Mouse (Mus musculus) embryo, embryonic 11 days (tissue): ENCODE results near the gene Pappa2.

Experiments used
- DNase-seq: peaks from one replicate; pipeline ENCODE4 v3.0.0-alpha.2; 2015

Gene Pappa2

GRCm38 (mm10) chr1:158897339-158897738, 83.0 kb downstream of the Pappa2 start:
- DNase-seq = no peak

GRCm38 (mm10) chr1:158894441-158894840, 85.8 kb downstream of the Pappa2 start:
- no peak for DNase-seq

DNA sequence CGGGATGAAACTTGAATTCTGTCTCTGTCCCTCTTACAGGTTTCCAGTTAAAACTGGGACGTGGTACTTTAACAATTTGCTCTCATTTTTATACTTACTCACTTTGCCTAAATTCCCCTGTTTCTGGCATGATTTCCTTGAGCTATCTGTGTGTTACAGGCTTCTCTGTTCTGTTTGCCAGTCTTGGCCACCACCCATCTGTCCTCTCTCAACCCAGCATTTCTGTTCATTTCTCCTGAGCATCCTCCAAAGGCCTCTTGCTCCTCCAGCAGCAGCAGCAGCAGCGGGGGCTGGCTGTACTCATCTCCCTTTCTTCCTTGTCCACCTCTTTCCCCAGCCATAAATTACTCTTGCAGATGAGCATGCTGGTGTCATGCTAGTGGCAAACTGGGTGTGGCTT, 104.8 kb downstream of the Pappa2 start:
- no peak for DNase-seq

DNA sequence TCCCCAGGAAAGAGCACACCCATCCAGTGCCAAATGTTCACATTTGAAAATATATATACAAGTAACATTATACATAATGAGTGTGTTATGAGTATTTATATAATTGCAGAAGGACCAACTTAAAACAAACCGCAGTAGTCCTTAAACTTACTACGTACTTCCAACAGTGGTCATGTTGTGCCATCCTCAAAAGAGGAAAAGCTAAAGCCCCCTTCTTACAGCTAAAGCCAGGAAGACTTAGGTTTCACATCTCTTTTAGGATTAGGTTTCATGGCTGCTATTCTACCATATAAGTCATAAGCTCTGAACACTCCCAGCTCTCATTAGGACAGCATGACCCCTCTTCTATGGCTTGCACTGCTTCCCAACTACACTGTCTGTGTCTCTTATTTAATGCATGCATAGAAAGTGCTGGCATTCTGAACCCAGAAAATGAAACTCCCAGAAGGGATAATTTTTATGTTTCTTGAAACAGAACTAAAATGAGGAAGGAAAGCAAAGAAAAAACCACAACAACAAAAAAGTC, 105.7 kb downstream of the Pappa2 start:
- DNase-seq = no peak

DNA sequence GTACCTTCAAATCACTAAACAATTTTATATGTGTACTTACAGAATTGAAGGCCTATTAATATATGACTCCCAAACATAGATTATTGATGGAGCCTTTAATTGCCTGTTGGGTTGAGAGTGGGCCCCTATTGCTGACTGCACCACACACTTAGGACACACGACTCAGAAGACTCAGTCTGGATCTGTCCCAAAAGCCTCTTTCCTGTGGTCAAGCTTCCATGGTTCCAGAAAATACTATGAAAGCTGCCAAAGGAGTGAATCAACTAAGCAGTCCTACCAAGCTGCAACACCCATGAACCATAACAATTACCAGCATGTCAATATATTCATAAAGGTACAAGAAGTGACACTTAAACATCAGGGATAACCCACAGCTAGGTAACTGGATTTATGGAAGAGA, 106.7 kb downstream of the Pappa2 start:
- DNase-seq = no peak

GRCm38 (mm10) chr1:158871401-158871800, 108.9 kb downstream of the Pappa2 start:
- DNase-seq = no peak

- DNase-seq = peak; percentile 40
These were observed 120.1 kb downstream of the Pappa2 start for GRCm38 (mm10) chr1:158860190-158860589.

DNA sequence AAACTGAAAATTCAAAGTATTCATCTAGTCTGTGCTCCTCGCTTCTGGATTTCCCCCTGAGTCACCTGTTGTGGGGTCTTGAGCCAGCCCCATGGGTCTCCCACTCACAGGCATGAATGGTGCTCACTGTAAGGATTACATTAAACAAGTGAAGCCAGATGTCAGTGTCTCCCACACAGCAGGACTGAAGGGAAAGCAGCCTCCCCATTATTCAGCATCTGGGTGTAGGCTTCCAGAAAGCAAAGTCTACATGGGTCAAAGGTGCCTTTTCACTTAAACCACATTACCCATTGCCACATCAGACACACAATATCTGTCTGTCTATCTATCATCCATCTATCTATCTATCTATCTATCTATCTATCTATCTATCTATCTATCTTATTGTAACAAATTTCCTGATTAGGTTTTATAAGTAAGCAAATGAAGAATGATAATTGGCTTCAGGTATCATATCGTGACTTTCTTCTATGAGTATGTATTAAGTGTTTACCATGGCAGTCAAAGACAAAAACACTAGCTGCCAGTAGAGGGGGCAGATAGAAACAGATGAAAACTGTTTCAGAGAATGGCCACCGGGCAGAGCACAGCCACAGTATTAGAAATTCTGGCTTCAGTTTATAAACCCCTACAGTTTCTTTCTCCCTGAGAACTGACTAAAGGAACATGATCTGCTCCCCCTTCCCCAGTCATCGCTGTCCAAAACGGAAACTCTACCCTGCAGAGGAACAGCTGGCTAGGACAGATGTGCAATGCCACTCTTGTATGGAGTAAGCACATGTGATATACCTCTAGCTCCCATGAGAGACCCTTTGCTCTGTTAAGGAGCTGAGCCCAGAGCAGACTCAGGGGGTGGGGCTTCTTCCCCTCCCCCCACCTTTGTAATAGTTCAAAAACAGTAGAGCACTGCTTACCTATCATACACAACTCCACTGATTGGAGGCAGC, 126.1 kb downstream of the Pappa2 start:
- DNase-seq = peak; percentile 20

GRCm38 (mm10) chr1:158852836-158853567, 127.3 kb downstream of the Pappa2 start:
- no peak for DNase-seq

DNA sequence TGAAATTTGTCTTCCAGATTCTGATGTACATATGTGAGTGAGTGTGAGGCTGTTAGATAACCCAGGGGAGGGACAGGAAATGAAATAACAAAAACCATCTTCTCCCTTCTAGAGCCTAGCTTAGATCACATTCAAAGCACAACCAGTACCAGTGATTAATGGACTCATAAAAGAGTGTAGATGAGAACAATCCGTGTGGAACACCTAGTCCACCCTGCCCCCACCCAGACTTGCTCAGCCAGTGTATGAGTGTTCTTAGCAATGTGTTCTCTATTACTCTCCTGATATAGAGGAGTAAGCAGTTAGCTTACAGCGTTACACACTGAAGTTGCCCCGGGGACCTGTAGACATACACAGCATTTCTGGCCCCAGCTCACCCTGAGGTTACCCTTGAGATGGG, 129.8 kb downstream of the Pappa2 start:
- DNase-seq = peak; percentile 29

- peak; percentile 32 for DNase-seq
These were observed 135.7 kb downstream of the Pappa2 start for GRCm38 (mm10) chr1:158844604-158845003.

DNA sequence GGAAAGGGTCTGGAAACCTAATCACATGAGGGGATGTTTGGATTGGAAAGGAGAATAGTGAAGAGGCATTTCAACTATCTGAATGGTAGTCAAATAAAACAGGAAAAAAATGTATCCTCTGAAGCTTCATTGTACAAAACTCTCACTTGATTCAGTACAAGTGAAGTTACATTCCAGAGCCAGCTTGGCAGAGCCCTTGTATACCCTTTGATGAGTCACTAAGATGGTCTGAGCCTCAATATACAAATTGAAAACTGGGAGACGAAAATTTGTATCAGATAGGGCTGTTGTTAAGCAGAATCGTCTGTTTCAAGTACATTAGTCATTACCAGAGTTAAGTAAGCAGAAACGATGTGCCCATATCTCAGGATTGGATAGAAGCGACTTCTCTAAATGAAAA, 143.1 kb downstream of the Pappa2 start:
- no peak for DNase-seq

DNA sequence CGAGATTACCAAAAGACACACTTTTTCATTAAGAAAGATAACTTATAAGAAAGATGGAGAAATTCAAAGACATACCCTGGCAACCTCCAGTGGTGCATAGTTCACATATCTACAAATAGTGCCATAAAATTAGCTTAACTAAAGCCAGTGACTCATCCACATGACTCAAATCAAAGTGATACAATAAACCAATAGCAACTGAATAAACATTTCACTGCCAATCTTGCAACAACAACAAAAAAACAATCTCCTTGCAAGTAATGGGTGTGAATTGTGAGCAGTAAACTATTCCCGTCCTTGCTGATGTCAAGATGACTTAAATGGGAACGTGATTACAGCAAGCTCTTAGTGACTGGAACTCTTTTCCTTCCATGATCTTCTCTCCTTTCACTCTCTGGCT, 150.1 kb downstream of the Pappa2 start:
- DNase-seq = no peak

GRCm38 (mm10) chr1:158827931-158828330, 152.4 kb downstream of the Pappa2 start:
- DNase-seq = no peak

DNA sequence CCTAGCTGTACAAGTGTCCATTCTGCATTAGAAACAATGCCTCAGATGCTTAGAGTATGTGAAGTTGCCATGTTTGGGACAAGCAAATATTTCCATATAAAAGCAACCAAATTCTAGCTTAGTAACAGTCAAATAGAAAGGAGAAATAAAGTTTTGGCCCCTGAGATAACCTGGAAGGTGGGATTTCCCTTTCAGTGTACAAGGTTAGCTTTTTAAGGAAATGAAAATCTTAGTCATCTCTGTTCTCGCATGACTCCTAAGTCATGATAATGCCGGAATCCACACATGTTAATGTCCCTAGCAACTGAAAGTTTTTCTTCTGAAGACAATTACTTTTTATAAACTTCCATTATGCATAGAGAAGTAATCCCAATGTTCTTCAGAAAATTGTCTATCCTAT, 160.6 kb downstream of the Pappa2 start:
- no peak for DNase-seq

- DNase-seq = no peak
These were observed 163.8 kb downstream of the Pappa2 start for GRCm38 (mm10) chr1:158816479-158816878.

- peak; percentile 8 for DNase-seq
These were observed 168.4 kb downstream of the Pappa2 start for GRCm38 (mm10) chr1:158811887-158812286.

DNA sequence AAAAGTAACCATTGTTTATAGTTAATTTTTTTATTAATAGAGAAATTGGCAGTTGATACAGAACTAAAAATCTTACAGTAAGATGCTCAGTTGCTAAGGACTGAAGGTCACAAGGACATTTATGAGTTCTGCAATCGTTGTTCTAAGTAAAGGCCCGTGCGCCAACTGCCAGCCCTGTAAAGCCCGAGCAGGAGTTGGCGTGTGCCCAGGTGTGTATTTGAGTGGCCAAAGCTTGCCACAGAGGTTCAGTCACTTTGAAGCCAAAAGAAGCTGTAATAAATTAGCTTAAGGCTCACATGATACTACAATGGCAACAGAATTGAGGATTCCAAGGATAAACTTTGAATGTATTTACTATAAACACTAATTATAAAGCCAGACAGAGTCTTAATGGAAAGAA, 204.8 kb downstream of the Pappa2 start:
- no peak for DNase-seq

GRCm38 (mm10) chr1:158773102-158773501, 207.2 kb downstream of the Pappa2 start:
- DNase-seq = no peak

DNA sequence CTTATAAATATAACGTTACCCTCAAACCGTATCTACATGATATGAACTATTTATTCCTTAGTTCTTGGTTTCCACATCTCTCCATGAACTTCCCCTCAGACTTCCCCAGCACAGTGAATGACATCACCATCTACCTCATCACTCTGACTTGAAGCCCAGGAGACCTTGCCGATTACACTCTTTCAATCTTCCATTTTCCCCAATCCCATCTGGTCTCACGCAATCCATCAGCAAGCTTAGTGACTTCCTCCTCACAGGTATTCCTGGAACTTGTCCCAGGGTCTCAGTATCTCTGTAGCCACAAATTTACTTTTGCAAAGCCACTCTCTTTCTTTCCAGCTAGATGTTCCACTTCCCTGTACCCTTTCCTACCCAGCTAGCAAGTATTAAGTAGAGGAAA, 209.5 kb downstream of the Pappa2 start:
- DNase-seq = no peak

GRCm38 (mm10) chr1:158770036-158770655, 210.1 kb downstream of the Pappa2 start:
- DNase-seq = no peak

- no peak for DNase-seq
These were observed 214.4 kb downstream of the Pappa2 start for GRCm38 (mm10) chr1:158765842-158766241.

GRCm38 (mm10) chr1:158764727-158765126, 215.6 kb downstream of the Pappa2 start:
- no peak for DNase-seq
